Mouse (Mus musculus): Measurements from ENCODE around the gene Camp. TPM values are rescaled to one million over a fixed set of nuclear protein-coding genes. Genes with fewer than 3 reads are reported as not detected.

Gene Camp
- total and polyA plus RNA-seq, 3 experiments, result 0.12 TPM; not detected in 2

GRCm38 (mm10) chr9:109863085-109863484, 13.7 kb upstream of the Camp start:
- Histone ChIP-seq H3K4me1 (ENCODE audit: insufficient read depth, low read depth, low read length) (peaks cover 34% of the 10 kb centered on the region), H3K27me3 (ENCODE audit: insufficient read depth, low read length) (peaks cover 18% of the 10 kb centered on the region), H3K4me3 (ENCODE audit: low read depth, low read length) (no peak overlapping the region; the same call in 1 of the 2 replicates), H3K9me3 (replicated peaks) (no peaks in the 10 kb centered on the region), H3K36me3 (replicated peaks) (no peaks in the 10 kb centered on the region)
- DNase-seq (ENCODE audit: low spot score) (no peak), ATAC-seq (ENCODE audit: extremely low read depth, insufficient number of reproducible peaks, low FRiP score, poor library complexity, severe bottlenecking) (peak; percentile 56)
- TF ChIP-seq TAL1 (conservative IDR thresholded peaks at IDR 0.05; ENCODE audit: low read depth, low read length), result no peak
- no peak for TF ChIP-seq POLR2AphosphoS5 (IDR thresholded peaks at IDR 0.05; ENCODE audit: insufficient replicate concordance, low read depth, low read length)
- no peak for TF ChIP-seq GATA2 (IDR thresholded peaks at IDR 0.05; ENCODE audit: borderline replicate concordance, low read depth, low read length)
- TF ChIP-seq CTCF (IDR thresholded peaks at IDR 0.05; ENCODE audit: low read depth, low read length), result no peak
- no peak for TF ChIP-seq GATA1 (IDR thresholded peaks at IDR 0.05; ENCODE audit: borderline replicate concordance, low read length)

GRCm38 (mm10) chr9:109862397-109863044, 13.1 kb upstream of the Camp start:
- TF ChIP-seq CTCF (IDR thresholded peaks at IDR 0.05; ENCODE audit: low read depth, low read length) (peak; percentile 69), GATA2 (IDR thresholded peaks at IDR 0.05; ENCODE audit: borderline replicate concordance, low read depth, low read length) (no peak)
- ATAC-seq (ENCODE audit: extremely low read depth, insufficient number of reproducible peaks, low FRiP score, poor library complexity, severe bottlenecking) (peak; percentile 51; the same call in 1 of the 2 replicates), DNase-seq (ENCODE audit: low spot score) (peak; percentile 37)
- peak overlapping the region; percentile 22; the same call in 1 of the 2 replicates for H3K4me3 ChIP-seq (ENCODE audit: low read depth, low read length)
- peaks cover 21% of the 10 kb centered on the region for H3K27me3 ChIP-seq (ENCODE audit: insufficient read depth, low read length)
- H3K9me3 ChIP-seq (replicated peaks), result no peaks in the 10 kb centered on the region
- no peaks in the 10 kb centered on the region for H3K36me3 ChIP-seq (replicated peaks)
- H3K4me1 ChIP-seq (ENCODE audit: insufficient read depth, low read depth, low read length), result peaks cover 34% of the 10 kb centered on the region

GRCm38 (mm10) chr9:109855947-109856346, 6.5 kb upstream of the Camp start:
- no peaks in the 10 kb centered on the region for H3K36me3 ChIP-seq (replicated peaks)
- TF ChIP-seq TAL1 (conservative IDR thresholded peaks at IDR 0.05; ENCODE audit: low read depth, low read length), result no peak
- TF ChIP-seq POLR2AphosphoS5 (IDR thresholded peaks at IDR 0.05; ENCODE audit: insufficient replicate concordance, low read depth, low read length), result no peak
- TF ChIP-seq GATA2 (IDR thresholded peaks at IDR 0.05; ENCODE audit: borderline replicate concordance, low read depth, low read length), result no peak
- no peak for TF ChIP-seq CTCF (IDR thresholded peaks at IDR 0.05; ENCODE audit: low read depth, low read length)
- H3K27me3 ChIP-seq (ENCODE audit: insufficient read depth, low read length), result peaks cover 27% of the 10 kb centered on the region
- ATAC-seq (ENCODE audit: extremely low read depth, insufficient number of reproducible peaks, low FRiP score, poor library complexity, severe bottlenecking) (no peak), DNase-seq (ENCODE audit: low spot score) (no peak)
- H3K9me3 ChIP-seq (replicated peaks), result no peaks in the 10 kb centered on the region
- no peak overlapping the region for H3K4me3 ChIP-seq (ENCODE audit: low read depth, low read length)
- H3K4me1 ChIP-seq (ENCODE audit: insufficient read depth, low read depth, low read length), result peaks cover 4% of the 10 kb centered on the region

- ATAC-seq (ENCODE audit: extremely low read depth, insufficient number of reproducible peaks, low FRiP score, poor library complexity, severe bottlenecking) (no peak), DNase-seq (ENCODE audit: low spot score) (no peak)
- H3K9me3 ChIP-seq (replicated peaks), result no peaks in the 10 kb centered on the region
- H3K4me1 ChIP-seq (ENCODE audit: insufficient read depth, low read depth, low read length), result no peaks in the 10 kb centered on the region
- H3K36me3 ChIP-seq (replicated peaks), result no peaks in the 10 kb centered on the region
- TF ChIP-seq GATA2 (IDR thresholded peaks at IDR 0.05; ENCODE audit: borderline replicate concordance, low read depth, low read length) (no peak), GATA1 (IDR thresholded peaks at IDR 0.05; ENCODE audit: borderline replicate concordance, low read length) (no peak), CTCF (IDR thresholded peaks at IDR 0.05; ENCODE audit: low read depth, low read length) (no peak), POLR2AphosphoS5 (IDR thresholded peaks at IDR 0.05; ENCODE audit: insufficient replicate concordance, low read depth, low read length) (no peak)
- peaks cover 18% of the 10 kb centered on the region for H3K27me3 ChIP-seq (ENCODE audit: insufficient read depth, low read length)
- H3K4me3 ChIP-seq (ENCODE audit: low read depth, low read length), result no peak overlapping the region
Measured at GRCm38 (mm10) chr9:109854341-109854740, 4.9 kb upstream of the Camp start.

GRCm38 (mm10) chr9:109850099-109850498, 682 bp upstream of the Camp start:
- no peaks in the 10 kb centered on the region for H3K36me3 ChIP-seq (replicated peaks)
- H3K9me3 ChIP-seq (replicated peaks), result no peaks in the 10 kb centered on the region
- H3K27me3 ChIP-seq (ENCODE audit: insufficient read depth, low read length), result peaks cover 12% of the 10 kb centered on the region
- no peak for TF ChIP-seq GATA1 (IDR thresholded peaks at IDR 0.05; ENCODE audit: borderline replicate concordance, low read length)
- no peak for TF ChIP-seq POLR2AphosphoS5 (IDR thresholded peaks at IDR 0.05; ENCODE audit: insufficient replicate concordance, low read depth, low read length)
- TF ChIP-seq GATA2 (IDR thresholded peaks at IDR 0.05; ENCODE audit: borderline replicate concordance, low read depth, low read length), result no peak
- no peak for TF ChIP-seq TAL1 (conservative IDR thresholded peaks at IDR 0.05; ENCODE audit: low read depth, low read length)
- no peak for TF ChIP-seq CTCF (IDR thresholded peaks at IDR 0.05; ENCODE audit: low read depth, low read length)
- peaks cover under 1% of the 10 kb centered on the region; the same call in 1 of the 2 replicates for H3K4me1 ChIP-seq (ENCODE audit: insufficient read depth, low read depth, low read length)
- no peak for DNase-seq (ENCODE audit: low spot score)
- no peak overlapping the region for H3K4me3 ChIP-seq (ENCODE audit: low read depth, low read length)
- no peak for ATAC-seq (ENCODE audit: extremely low read depth, insufficient number of reproducible peaks, low FRiP score, poor library complexity, severe bottlenecking)

- ATAC-seq (ENCODE audit: extremely low read depth, insufficient number of reproducible peaks, low FRiP score, poor library complexity, severe bottlenecking), result no peak
- no peak for DNase-seq (ENCODE audit: low spot score)
- Histone ChIP-seq H3K4me3 (ENCODE audit: low read depth, low read length) (peak overlapping the region; percentile 74), H3K4me1 (ENCODE audit: insufficient read depth, low read depth, low read length) (peaks cover 22% of the 10 kb centered on the region), H3K27me3 (ENCODE audit: insufficient read depth, low read length) (no peaks in the 10 kb centered on the region), H3K9me3 (replicated peaks) (no peaks in the 10 kb centered on the region), H3K36me3 (replicated peaks) (peaks cover 31% of the 10 kb centered on the region)
- TF ChIP-seq CTCF (IDR thresholded peaks at IDR 0.05; ENCODE audit: low read depth, low read length), result no peak
Measured at GRCm38 (mm10) chr9:109833088-109833412, 16.4 kb downstream of the Camp start.
